Mouse (Mus musculus) erythroblast, adult 5-6 weeks (primary cell): ENCODE data around the gene Asphd1. TPM values are rescaled to one million over a fixed set of nuclear protein-coding genes. Genes with fewer than 3 reads are reported as not detected.
A peak's percentile ranks its signal among the peaks of the same experiment; 100 is the strongest.
"Not testable (repeated sequence)": the region's sequence is repeated elsewhere in the genome, so short reads cannot be mapped to it uniquely, and the experiment has no call there.

Source experiments
- ATAC-seq: replicated peaks from 2 replicates; pipeline ENCODE4 v1.8.0; 2016; ENCODE audit warnings: moderate number of reproducible peaks, mild to moderate bottlenecking, moderate TSS enrichment, inconsistent platforms; ENCODE audit not compliant: poor library complexity, low FRiP score, severe bottlenecking
- total RNA-seq, 2 experiments: library from RNA; stranded (forward) in 1 of 2; stranded (reverse) in 1 of 2; fragments of 150-400 nt in 1 of 2; fragments of 200-764, 138-1000 nt in 1 of 2; gene quantifications; 2 replicates each; pipeline versions ENCODE4 v1.2.3 to v1.2.4; 2015 to 2017; ENCODE audit warnings: low replicate concordance in 2 of 2

Gene Asphd1
- total RNA-seq, 2 experiments from 2014 or later, result not detected

DNA sequence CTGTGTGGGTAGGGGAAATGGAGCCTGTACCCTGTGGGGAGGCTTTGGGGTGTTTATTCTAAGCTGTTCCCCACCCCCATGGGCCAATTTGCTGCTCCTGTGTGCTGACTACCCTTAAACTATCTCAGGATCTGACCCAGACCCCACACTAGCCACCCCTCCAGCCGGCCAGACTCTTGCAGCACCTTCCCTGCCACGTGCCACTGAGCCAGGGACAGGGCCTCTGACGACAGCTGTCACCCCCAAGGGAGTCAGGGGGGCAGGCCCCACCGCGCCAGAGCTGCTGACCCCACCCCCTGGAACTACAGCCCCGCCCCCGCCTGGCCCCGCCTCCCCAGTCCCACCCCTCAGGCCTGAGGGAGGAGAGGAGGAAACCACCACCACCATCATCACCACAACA lies 3.3 kb upstream of the Asphd1 start:
- ATAC-seq, result no peak

GRCm38 (mm10) chr7:126951741-126952140 lies 2.4 kb upstream of the Asphd1 start:
- no peak for ATAC-seq

- no peak for ATAC-seq
Observed at GRCm38 (mm10) chr7:126950647-126951615, 1.5 kb upstream of the Asphd1 start.

DNA sequence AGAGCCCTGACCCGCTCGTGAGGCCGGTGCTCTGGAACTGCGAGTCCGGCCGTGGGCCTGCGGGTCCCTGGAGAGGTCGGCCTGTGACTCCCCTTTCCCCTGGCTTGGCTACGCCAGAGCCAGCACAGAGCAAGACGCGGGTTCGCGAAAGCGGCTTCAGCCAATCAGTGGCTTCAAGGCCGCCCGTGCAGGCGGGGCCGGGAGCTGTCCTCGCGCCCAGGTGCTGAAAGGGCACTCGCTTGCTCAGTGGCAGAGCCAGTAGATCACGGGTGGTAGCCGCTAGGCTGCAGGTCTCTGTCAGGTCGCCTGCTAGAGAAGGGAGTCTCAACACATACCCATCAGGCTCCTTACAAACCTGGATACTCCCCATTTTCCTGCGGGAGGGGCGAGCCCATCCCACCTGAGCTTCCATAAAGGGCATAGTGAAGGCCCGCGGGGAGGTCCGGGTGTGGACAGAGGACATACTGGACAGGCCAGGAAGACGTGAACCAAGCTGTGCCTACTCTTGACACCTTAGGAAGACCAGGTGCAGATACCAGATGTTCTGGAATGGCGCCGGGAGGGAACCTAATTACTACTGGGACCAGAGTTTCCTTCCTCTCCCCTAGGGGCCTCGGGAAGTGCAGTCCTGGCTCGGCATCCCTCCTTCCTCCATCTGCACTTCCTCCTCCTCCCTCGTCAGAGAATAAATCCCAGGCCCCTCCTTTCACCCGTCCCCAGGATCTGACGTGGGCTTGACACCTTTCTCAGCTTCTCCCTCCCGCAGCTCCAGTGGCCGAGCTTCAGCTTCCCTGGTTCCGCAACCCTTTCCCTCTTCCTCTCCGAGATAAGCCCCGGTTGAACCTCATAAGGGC lies 638 bp upstream of the Asphd1 start, which contains the start of gene Sez6l2:
TSS of gene Sez6l2 (plus strand) at position 771 of the 854 bp plus-strand sequence.
- ATAC-seq, result peak; percentile 73

DNA sequence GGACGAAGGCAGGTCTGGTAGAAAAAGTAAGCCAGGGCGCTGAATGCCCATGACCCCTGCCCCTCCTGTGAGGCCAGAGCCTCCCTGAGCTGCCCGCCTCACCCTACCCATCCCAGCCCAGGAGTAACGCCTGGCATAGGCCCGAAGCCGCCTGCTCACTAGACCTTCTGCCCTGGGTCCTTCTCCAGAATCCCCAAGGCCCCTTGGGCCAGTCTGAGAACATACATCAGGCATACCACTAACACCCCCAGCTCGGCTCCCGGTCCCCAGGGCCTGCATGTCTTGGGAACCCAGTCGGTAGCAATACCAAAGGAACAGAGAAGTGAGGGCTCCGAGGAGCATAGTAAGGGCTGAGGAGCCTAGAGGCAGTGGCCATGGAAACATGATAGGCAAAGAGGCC lies 756 bp downstream of the Asphd1 start:
- ATAC-seq, result no peak

DNA sequence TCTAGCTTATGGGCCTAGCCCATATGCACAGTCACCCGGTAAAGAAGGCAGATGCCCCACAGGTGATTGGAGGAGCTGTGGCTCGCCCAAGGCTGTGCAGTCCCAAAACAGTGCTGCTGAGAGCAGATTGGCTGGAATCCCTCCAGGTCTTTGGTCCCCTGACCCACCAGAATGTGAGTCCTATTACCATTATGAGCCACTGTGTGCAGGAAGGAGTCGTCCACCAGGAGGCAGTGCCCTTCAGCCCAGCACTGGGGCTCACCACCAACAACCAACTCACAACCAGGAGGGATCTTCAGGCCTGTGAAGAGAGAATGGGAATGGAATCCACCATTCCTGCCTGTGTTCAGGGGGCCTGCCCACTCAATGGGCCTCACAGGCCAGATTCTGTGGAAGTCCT lies 2.9 kb downstream of the Asphd1 start:
- ATAC-seq, result peak; percentile 41; the same call in 1 of the 2 replicates

DNA sequence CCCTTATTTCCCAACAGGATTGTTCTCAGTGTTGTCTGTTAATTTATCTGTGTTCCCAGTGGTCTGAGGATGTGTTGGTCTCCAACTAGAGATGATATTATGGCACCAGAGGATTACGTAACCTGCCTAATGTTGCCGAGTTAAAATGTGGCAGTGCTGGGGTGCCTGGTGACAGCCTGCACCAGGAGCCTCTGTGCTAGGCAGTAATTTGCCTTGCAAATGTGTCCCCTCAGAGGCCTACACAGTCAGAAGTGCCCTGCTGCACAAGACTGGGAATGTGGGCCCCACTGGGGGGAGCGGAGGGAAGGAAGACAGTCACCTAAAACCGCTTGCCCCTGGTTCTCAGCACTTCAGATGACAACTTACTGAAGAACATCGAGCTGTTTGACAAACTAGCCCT lies 7.6 kb downstream of the Asphd1 start:
- no peak for ATAC-seq

GRCm38 (mm10) chr7:126941171-126941570 lies 8.2 kb downstream of the Asphd1 start:
- no peak for ATAC-seq

DNA sequence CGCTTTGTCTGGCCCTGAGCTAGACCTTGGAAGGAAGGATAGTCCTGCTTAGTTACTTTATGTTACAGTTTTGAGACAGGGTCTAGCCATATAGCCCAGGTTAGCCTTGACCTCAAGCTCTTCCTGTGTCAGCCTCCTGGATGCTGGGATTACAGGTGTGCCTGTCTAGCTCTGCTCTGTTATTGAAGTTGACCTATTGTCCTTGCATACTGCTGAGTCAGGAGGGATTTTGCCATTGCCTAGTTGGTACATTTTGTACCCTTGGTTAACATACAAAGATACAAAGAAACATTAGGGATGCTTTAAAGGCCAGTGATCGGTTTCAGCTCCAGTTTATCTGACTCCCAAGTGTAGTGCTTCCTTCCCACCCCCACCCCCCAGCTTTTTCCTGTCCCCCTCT lies 16.7 kb downstream of the Asphd1 start:
- ATAC-seq, result no peak

GRCm38 (mm10) chr7:126929046-126929445 lies 20.3 kb downstream of the Asphd1 start:
- peak; percentile 21 for ATAC-seq

DNA sequence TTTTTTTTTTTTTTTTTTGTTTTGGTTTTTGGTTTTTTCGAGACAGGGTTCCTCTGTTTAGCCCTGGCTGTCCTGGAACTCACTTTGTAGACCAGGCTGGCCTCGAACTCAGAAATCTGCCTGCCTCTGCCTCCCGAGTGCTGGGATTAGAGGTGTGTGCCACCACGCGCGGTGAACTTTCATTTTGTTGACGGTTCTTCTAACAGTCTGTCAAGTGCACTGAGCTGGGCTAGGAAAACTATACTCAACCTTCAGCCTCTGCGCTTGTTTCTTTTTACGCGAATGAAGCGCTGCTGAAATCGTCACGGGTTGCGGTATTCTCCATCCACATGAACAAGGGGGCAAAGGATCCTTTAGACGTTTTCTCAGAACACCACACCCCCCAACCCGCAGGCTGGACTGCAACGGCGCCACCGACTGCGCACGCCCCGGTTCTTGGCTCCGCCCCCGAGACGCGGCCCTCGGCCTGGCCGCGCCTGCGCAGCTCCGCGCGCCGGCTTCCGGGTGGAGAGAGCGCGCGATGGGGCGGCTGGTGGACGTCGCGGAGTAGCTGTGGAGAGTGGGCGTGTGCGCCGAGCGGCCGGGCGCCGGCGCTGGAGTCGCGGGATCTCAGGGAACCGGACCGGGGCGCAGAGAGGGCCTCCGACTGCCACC lies 20.9 kb downstream of the Asphd1 start, which contains the start of gene Kctd13:
TSS of gene Kctd13 (plus strand) at position 496 of the 654 bp plus-strand sequence.
- peak; percentile 94 for ATAC-seq

GRCm38 (mm10) chr7:126926299-126926698 lies 23.1 kb downstream of the Asphd1 start:
- no peak for ATAC-seq

DNA sequence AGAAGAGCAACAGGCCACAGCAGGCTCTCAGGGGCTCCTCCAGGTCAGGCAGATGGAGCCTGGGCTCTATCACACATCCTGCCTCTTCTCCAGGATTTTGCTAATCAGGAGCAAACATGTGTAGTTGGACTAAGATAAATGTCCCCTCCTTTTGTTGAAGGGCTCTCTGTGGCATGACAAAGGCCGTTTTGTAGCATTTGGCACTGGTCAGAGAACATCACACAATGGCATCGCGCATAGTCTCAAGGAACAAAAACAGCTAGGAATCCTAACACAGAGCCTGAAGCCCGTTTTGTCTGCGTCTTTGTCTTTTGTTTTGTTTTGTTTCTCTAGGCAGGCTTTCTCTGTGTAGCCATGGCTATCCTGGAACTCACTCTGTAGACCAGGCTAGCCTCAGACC lies 25.4 kb downstream of the Asphd1 start:
- ATAC-seq, result no peak

DNA sequence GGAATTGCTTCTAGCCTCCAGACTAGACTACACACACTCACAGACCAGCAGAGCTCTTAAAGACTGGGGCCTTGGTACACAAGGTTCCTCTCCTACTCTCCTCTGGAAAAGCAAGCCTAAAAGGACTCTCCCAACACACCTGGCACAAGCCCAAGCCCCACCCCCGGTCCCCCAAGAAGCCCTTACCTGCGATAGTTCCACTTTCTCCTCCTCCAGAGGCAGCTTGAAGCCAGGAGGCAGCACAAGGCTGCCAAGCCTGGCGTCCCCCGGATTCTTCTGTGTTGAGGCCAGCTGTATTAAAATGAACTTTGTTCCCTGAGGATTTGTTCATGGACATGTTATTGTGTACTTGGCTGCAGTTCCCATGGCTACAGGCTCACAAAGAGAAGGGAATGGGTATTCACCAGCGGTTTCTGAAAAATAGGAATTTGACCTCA lies 26.7 kb downstream of the Asphd1 start, which contains the start of gene Tmem219:
TSS of gene Tmem219 (minus strand) at position 294 of the 437 bp plus-strand sequence.
- no peak for ATAC-seq

DNA sequence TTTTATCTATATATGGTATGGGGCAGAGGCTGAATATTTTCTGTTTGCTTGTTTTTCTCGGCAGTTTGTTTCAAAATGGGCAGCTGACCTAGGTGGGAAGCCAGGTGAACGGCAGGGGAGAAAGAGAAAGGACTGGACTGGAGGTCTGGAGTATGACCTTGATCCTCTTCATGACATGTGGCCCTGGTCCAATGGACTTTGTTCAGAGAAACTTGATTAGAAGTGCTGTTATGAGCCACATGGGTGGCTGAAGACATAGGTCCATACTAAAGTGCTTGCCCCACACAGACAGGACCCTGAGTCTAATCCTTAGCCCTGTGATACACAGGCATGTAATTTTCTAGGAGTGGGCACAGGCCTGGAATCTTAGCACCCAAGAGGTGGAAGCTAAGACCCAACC lies 27.8 kb downstream of the Asphd1 start:
- ATAC-seq, result no peak

GRCm38 (mm10) chr7:126919973-126920372 lies 29.4 kb downstream of the Asphd1 start:
- no peak for ATAC-seq

DNA sequence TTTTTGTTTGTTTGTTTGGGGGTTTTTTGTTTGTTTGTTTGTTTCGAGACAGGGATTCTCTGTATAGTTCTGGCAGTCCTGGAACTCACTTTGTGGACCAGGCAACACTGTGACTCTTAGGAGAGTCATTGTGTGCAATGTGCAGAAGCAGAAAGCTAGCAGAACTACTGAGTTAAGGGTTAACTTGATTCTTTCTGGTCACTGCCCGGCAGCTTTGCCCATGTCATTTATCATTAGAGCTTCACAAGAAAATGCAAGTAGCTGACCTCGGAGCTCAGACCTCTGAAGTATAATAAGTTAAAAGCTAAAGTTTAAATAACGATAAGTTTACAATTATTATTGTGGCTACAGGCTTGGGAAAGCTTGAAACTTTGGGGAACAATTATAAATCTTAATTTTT lies 31.0 kb downstream of the Asphd1 start:
- not testable (repeated sequence) for ATAC-seq

GRCm38 (mm10) chr7:126914844-126915243 lies 34.5 kb downstream of the Asphd1 start:
- ATAC-seq, result 0 out of 2 replicates have a peak, but pooled peaks have one; percentile 23

GRCm38 (mm10) chr7:126905590-126905989 lies 43.8 kb downstream of the Asphd1 start:
- ATAC-seq, result peak; percentile 55; the same call in 1 of the 2 replicates

GRCm38 (mm10) chr7:126899781-126900180 lies 49.6 kb downstream of the Asphd1 start:
- not testable (repeated sequence) for ATAC-seq
